Mouse (Mus musculus) MEL (cell line): ENCODE data around the gene Opcml. TPM values are rescaled to one million over a fixed set of nuclear protein-coding genes. Genes with fewer than 3 reads are reported as not detected.

Experiments used
- DNase-seq: peaks from one replicate; pipeline ENCODE4 v3.0.0; 2011; ENCODE audit warnings: low read depth, low spot score
- H3K27ac ChIP-seq: 2 replicates; pipeline ENCODE4 v1.5.1; 2012; ENCODE audit warnings: low read depth, mild to moderate bottlenecking, control low read depth, low read length, moderate library complexity; ENCODE audit not compliant: control insufficient read depth
- H3K27me3 ChIP-seq, 2 experiments: fragments of 150-350 bp in 1 of 2; sonication (generic) in 1 of 2; 2 replicates each; pipeline ENCODE4 v1.6.1; 2012; ENCODE audit warnings: low read length in 2 of 2, mild to moderate bottlenecking in 2 of 2, improper control_type of control experiment in 1 of 2, moderate library complexity in 1 of 2; ENCODE audit not compliant: insufficient read depth in 2 of 2, control insufficient read depth in 1 of 2
- H3K36me3 ChIP-seq, 2 experiments: 2 replicates each; pipeline ENCODE4 v1.6.1; 2012 to 2014; ENCODE audit warnings: low read length in 2 of 2, improper control_type of control experiment in 1 of 2, inconsistent platforms in 1 of 2, mild to moderate bottlenecking in 1 of 2; ENCODE audit not compliant: insufficient read depth in 2 of 2, control insufficient read depth in 1 of 2
- H3K4me1 ChIP-seq, 2 experiments: fragments of 150-350 bp in 1 of 2; sonication (generic) in 1 of 2; 2 replicates each; pipeline ENCODE4 v1.6.1; 2012; ENCODE audit warnings: low read length in 2 of 2, improper control_type of control experiment in 1 of 2, mild to moderate bottlenecking in 1 of 2; ENCODE audit not compliant: insufficient read depth in 2 of 2, control insufficient read depth in 1 of 2
- H3K4me3 ChIP-seq, 2 experiments: fragments of 150-350 bp in 1 of 2; sonication (generic) in 1 of 2; 2 replicates each; pipeline ENCODE4 v1.5.1; 2012; ENCODE audit warnings: low read depth in 2 of 2, low read length in 2 of 2, mild to moderate bottlenecking in 2 of 2, moderate library complexity in 2 of 2, control low read depth in 1 of 2, improper control_type of control experiment in 1 of 2; ENCODE audit not compliant: control insufficient read depth in 1 of 2, insufficient read depth in 1 of 2
- H3K79me2 ChIP-seq: 2 replicates; pipeline ENCODE4 v1.6.1; 2012; ENCODE audit warnings: mild to moderate bottlenecking, low read length, moderate library complexity; ENCODE audit not compliant: control insufficient read depth, poor library complexity, insufficient read depth
- H3K9ac ChIP-seq: 2 replicates; pipeline ENCODE4 v1.6.1; 2012; ENCODE audit warnings: low read depth, mild to moderate bottlenecking, control low read depth, low read length, moderate library complexity; ENCODE audit not compliant: control insufficient read depth, poor library complexity, severe bottlenecking
- H3K9me3 ChIP-seq: fragments of 150-350 bp; sonication (generic); replicated peaks from 2 replicates; pipeline ENCODE4 v1.6.1; 2012; ENCODE audit warnings: mild to moderate bottlenecking, low read length, improper control_type of control experiment, moderate library complexity; ENCODE audit not compliant: insufficient read depth
- CHD2 ChIP-seq: IDR thresholded peaks from 2 replicates; pipeline ENCODE4 v1.6.1; 2011; ENCODE audit warnings: low read length, improper control_type of control experiment
- CTCF ChIP-seq, 3 experiments: IDR thresholded peaks in 2 of 3; conservative IDR thresholded peaks in 1 of 3; 2 replicates each; pipeline ENCODE4 v1.5.1; 2011 to 2012; ENCODE audit warnings: low read length in 3 of 3, low read depth in 2 of 3, mild to moderate bottlenecking in 2 of 3, improper control_type of control experiment in 1 of 3, inconsistent platforms in 1 of 3, mixed read lengths in 1 of 3, moderate library complexity in 1 of 3; ENCODE audit not compliant: control insufficient read depth in 1 of 3, insufficient read depth in 1 of 3, poor library complexity in 1 of 3, severe bottlenecking in 1 of 3
- E2F4 ChIP-seq: IDR thresholded peaks from 2 replicates; pipeline ENCODE4 v1.6.1; 2011; ENCODE audit warnings: low read depth, low read length, improper control_type of control experiment, borderline replicate concordance
- ELF1 ChIP-seq: IDR thresholded peaks from 2 replicates; pipeline ENCODE4 v1.6.1; 2014; ENCODE audit warnings: low read depth, mild to moderate bottlenecking, inconsistent platforms, low read length, improper control_type of control experiment, moderate library complexity
- ETS1 ChIP-seq: IDR thresholded peaks from 2 replicates; pipeline ENCODE4 v1.6.1; 2012; ENCODE audit warnings: low read depth, mild to moderate bottlenecking, inconsistent platforms, low read length, improper control_type of control experiment, moderate library complexity
- GABPA ChIP-seq: IDR thresholded peaks from 2 replicates; pipeline ENCODE4 v1.6.1; 2012; ENCODE audit warnings: low read depth, mild to moderate bottlenecking, inconsistent platforms, low read length, improper control_type of control experiment, moderate library complexity
- GATA1 ChIP-seq: IDR thresholded peaks from 2 replicates; pipeline ENCODE4 v1.6.1; 2011; ENCODE audit warnings: low read depth, low read length, improper control_type of control experiment
- HCFC1 ChIP-seq: IDR thresholded peaks from 2 replicates; pipeline ENCODE4 v1.6.1; 2012; ENCODE audit warnings: low read depth, mild to moderate bottlenecking, inconsistent platforms, low read length, improper control_type of control experiment, moderate library complexity
- JUND ChIP-seq: IDR thresholded peaks from 2 replicates; pipeline ENCODE4 v1.6.1; 2011; ENCODE audit warnings: low read depth, mild to moderate bottlenecking, improper control_type of control experiment, low read length
- MAX ChIP-seq: IDR thresholded peaks from 2 replicates; pipeline ENCODE4 v1.6.1; 2011; ENCODE audit warnings: low read length, improper control_type of control experiment
- MEF2A ChIP-seq: IDR thresholded peaks from 2 replicates; pipeline ENCODE4 v1.6.1; 2014; ENCODE audit warnings: low read depth, mild to moderate bottlenecking, inconsistent platforms, low read length, improper control_type of control experiment; ENCODE audit not compliant: poor library complexity, insufficient replicate concordance, severe bottlenecking; ENCODE audit errors: extremely low read depth
- MYB ChIP-seq: IDR thresholded peaks from 2 replicates; pipeline ENCODE4 v1.6.1; 2011; ENCODE audit warnings: mild to moderate bottlenecking, low read depth, low read length, improper control_type of control experiment
- MYC ChIP-seq: IDR thresholded peaks from 2 replicates; pipeline ENCODE4 v1.6.1; 2011; ENCODE audit warnings: low read depth, mild to moderate bottlenecking, low read length, improper control_type of control experiment, moderate library complexity
- NRF1 ChIP-seq: IDR thresholded peaks from 2 replicates; pipeline ENCODE4 v1.6.1; 2014; ENCODE audit warnings: low read depth, mild to moderate bottlenecking, inconsistent platforms, low read length, improper control_type of control experiment, moderate library complexity; ENCODE audit not compliant: poor library complexity, insufficient read depth, severe bottlenecking
- POLR2A ChIP-seq, 2 experiments: IDR thresholded peaks; 2 replicates each; pipeline ENCODE4 v1.6.1; 2011 to 2012; ENCODE audit warnings: low read length in 2 of 2, mild to moderate bottlenecking in 2 of 2, control low read depth in 1 of 2, improper control_type of control experiment in 1 of 2, low read depth in 1 of 2, moderate library complexity in 1 of 2; ENCODE audit not compliant: control insufficient read depth in 1 of 2, insufficient read depth in 1 of 2, poor library complexity in 1 of 2
- RAD21 ChIP-seq: IDR thresholded peaks from 2 replicates; pipeline ENCODE4 v1.6.1; 2011; ENCODE audit warnings: mild to moderate bottlenecking, low read depth, low read length, improper control_type of control experiment
- RCOR1 ChIP-seq: IDR thresholded peaks from 2 replicates; pipeline ENCODE4 v1.6.1; 2012; ENCODE audit warnings: low read depth, mild to moderate bottlenecking, inconsistent platforms, low read length, improper control_type of control experiment
- SMC3 ChIP-seq: IDR thresholded peaks from 2 replicates; pipeline ENCODE4 v1.6.1; 2011; ENCODE audit warnings: low read depth, low read length, improper control_type of control experiment
- TAL1 ChIP-seq: IDR thresholded peaks from 2 replicates; pipeline ENCODE4 v1.6.1; 2012; ENCODE audit warnings: mild to moderate bottlenecking, inconsistent platforms, low read length, moderate library complexity, mixed read lengths
- TBP ChIP-seq: IDR thresholded peaks from 2 replicates; pipeline ENCODE4 v1.8.0; 2011; ENCODE audit warnings: low read depth, low read length, improper control_type of control experiment
- TCF12 ChIP-seq: IDR thresholded peaks from 2 replicates; pipeline ENCODE4 v1.6.1; 2014; ENCODE audit warnings: low read depth, mild to moderate bottlenecking, inconsistent platforms, low read length, improper control_type of control experiment, moderate library complexity
- USF1 ChIP-seq: IDR thresholded peaks from 2 replicates; pipeline ENCODE4 v1.6.1; 2014; ENCODE audit warnings: low read depth, mild to moderate bottlenecking, inconsistent platforms, low read length, improper control_type of control experiment, moderate library complexity
- ZC3H11A ChIP-seq: IDR thresholded peaks from 2 replicates; pipeline ENCODE4 v1.6.1; 2012; ENCODE audit warnings: low read depth, mild to moderate bottlenecking, inconsistent platforms, low read length, improper control_type of control experiment
- ZKSCAN1 ChIP-seq: IDR thresholded peaks from 2 replicates; pipeline ENCODE4 v1.6.1; 2012; ENCODE audit warnings: low read depth, mild to moderate bottlenecking, inconsistent platforms, low read length, improper control_type of control experiment, moderate library complexity
- ZMIZ1 ChIP-seq: IDR thresholded peaks from 2 replicates; pipeline ENCODE4 v1.6.1; 2012; ENCODE audit warnings: low read depth, mild to moderate bottlenecking, inconsistent platforms, low read length, improper control_type of control experiment, moderate library complexity
- polyA plus RNA-seq, 2 experiments: library from polyadenylated mRNA; stranded (reverse) in 1 of 2; unstranded in 1 of 2; fragments of >175 nt in 1 of 2; fragments of >200 nt in 1 of 2; gene quantifications; 2 replicates each; pipeline versions ENCODE4 v1.2.1 to v1.2.4; 2012; ENCODE audit warnings: low replicate concordance in 2 of 2, low read depth in 1 of 2; ENCODE audit not compliant: insufficient read length in 2 of 2, insufficient read depth in 1 of 2, missing spikeins in 1 of 2
- total RNA-seq: library from RNA; depleted of rRNA; stranded (reverse); fragments of 300-350 nt; gene quantifications from 2 replicates; pipeline ENCODE4 v1.2.3, GENCODE M21; 2012

The Opcml gene
- total and polyA plus RNA-seq, 3 experiments = not detected

GRCm38 (mm10) chr9:27923495-27923894 is 132.9 kb downstream of the Opcml start:
- Histone ChIP-seq H3K27ac (no peak overlapping the region), H3K36me3 (no peaks in the 10 kb centered on the region), H3K27me3 (no peaks in the 10 kb centered on the region), H3K4me1 (no peaks in the 10 kb centered on the region), H3K4me3 (no peak overlapping the region), H3K79me2 (no peaks in the 10 kb centered on the region), H3K9me3 (no peaks in the 10 kb centered on the region), H3K9ac (no peak overlapping the region)
- TF ChIP-seq CHD2 (no peak), E2F4 (no peak), MAX (no peak), JUND (no peak), ELF1 (no peak), TBP (no peak), GABPA (no peak), SMC3 (no peak), USF1 (no peak), MYC (no peak), MEF2A (no peak), ZMIZ1 (no peak), TAL1 (no peak), POLR2A (IDR thresholded peaks at IDR 0.05; ENCODE audit: control insufficient read depth in 1 of 2, insufficient read depth in 1 of 2, low read depth in 1 of 2, low read length in 2 of 2, poor library complexity in 1 of 2) (no peak), MYB (no peak)
- no peak for DNase-seq

- no peaks in the 10 kb centered on the region for H3K4me1 ChIP-seq
- H3K27me3 ChIP-seq = no peaks in the 10 kb centered on the region
- no peaks in the 10 kb centered on the region for H3K79me2 ChIP-seq
- H3K9ac ChIP-seq = no peak overlapping the region
- no peak overlapping the region for H3K4me3 ChIP-seq
- TF ChIP-seq POLR2A (IDR thresholded peaks at IDR 0.05; ENCODE audit: control insufficient read depth in 1 of 2, insufficient read depth in 1 of 2, low read depth in 1 of 2, low read length in 2 of 2, poor library complexity in 1 of 2) (no peak), TBP (no peak), ZC3H11A (no peak), RCOR1 (no peak), SMC3 (no peak), CTCF (IDR thresholded peaks at IDR 0.05 in 2 of 3, conservative IDR thresholded peaks at IDR 0.05 in 1 of 3; ENCODE audit: control insufficient read depth in 1 of 3, insufficient read depth in 1 of 3, low read depth in 2 of 3, low read length in 3 of 3, poor library complexity in 1 of 3, severe bottlenecking in 1 of 3) (no peak), HCFC1 (no peak), ZKSCAN1 (no peak), MAX (no peak), ZMIZ1 (no peak), RAD21 (no peak), GATA1 (no peak), MYC (no peak), TCF12 (no peak), TAL1 (no peak), MYB (no peak), NRF1 (no peak), ETS1 (no peak)
- no peaks in the 10 kb centered on the region for H3K9me3 ChIP-seq
- H3K27ac ChIP-seq = no peak overlapping the region
- DNase-seq = no peak
- no peaks in the 10 kb centered on the region for H3K36me3 ChIP-seq
These were observed 133.6 kb downstream of the Opcml start for GRCm38 (mm10) chr9:27923945-27924825.
